Mouse (Mus musculus) liver, embryonic 11.5 days (tissue): ENCODE results near the gene Asic2. TPM values are rescaled to one million over a fixed set of nuclear protein-coding genes. Genes with fewer than 3 reads are reported as not detected.

ENCODE experiments used
- ATAC-seq: fragments of 200-750 bp; cut with Nextera tagmentation; replicated peaks from 2 replicates; pipeline ENCODE4 v1.8.0; 2017; ENCODE audit warnings: moderate number of reproducible peaks, mild to moderate bottlenecking, moderate TSS enrichment, moderate library complexity; ENCODE audit not compliant: low FRiP score
- DNase-seq: peaks from one replicate; pipeline ENCODE4 v3.0.0-alpha.2; 2017; ENCODE audit warnings: low spot score
- H3K27ac ChIP-seq: fragments of 300-500 bp; sonication (generic); 2 replicates; pipeline ENCODE4 v1.5.1; 2014; ENCODE audit warnings: mild to moderate bottlenecking, low read depth, low read length, control low read depth
- H3K27me3 ChIP-seq: fragments of 300-500 bp; sonication (generic); replicated peaks from 2 replicates; pipeline ENCODE4 v1.6.1; 2014; ENCODE audit warnings: low read length, mixed read lengths; ENCODE audit not compliant: control insufficient read depth, insufficient read depth
- H3K36me3 ChIP-seq: fragments of 300-500 bp; sonication (generic); 2 replicates; pipeline ENCODE4 v1.6.1; 2014; ENCODE audit warnings: mild to moderate bottlenecking, low read length, moderate library complexity, mixed read lengths; ENCODE audit not compliant: control insufficient read depth, insufficient read depth
- H3K4me1 ChIP-seq: fragments of 300-500 bp; sonication (generic); replicated peaks from 2 replicates; pipeline ENCODE4 v1.6.1; 2014; ENCODE audit warnings: low read length, mixed read lengths; ENCODE audit not compliant: control insufficient read depth, insufficient read depth
- H3K4me2 ChIP-seq: fragments of 300-500 bp; sonication (generic); 2 replicates; pipeline ENCODE4 v1.6.1; 2014; ENCODE audit warnings: mild to moderate bottlenecking, control low read depth, moderate library complexity
- H3K4me3 ChIP-seq: fragments of 300-500 bp; sonication (generic); 2 replicates; pipeline ENCODE4 v1.5.1; 2014; ENCODE audit warnings: low read depth, low read length, control low read depth
- H3K9ac ChIP-seq: fragments of 300-500 bp; sonication (generic); 2 replicates; pipeline ENCODE4 v1.6.1; 2014; ENCODE audit warnings: low read depth, low read length, control low read depth
- H3K9me3 ChIP-seq: fragments of 300-500 bp; sonication (generic); 2 replicates; pipeline ENCODE4 v1.6.1; 2016; ENCODE audit warnings: low read length, inconsistent platforms, mixed read lengths; ENCODE audit not compliant: control insufficient read depth
- WGBS: fragments of 180-500 bp; shearing (Covaris S2); extraction: QIAGEN DNeasy Blood & Tissue Kit; methylation state at CpG from one replicate; pipeline ENCODE4 v1.1.7; 2014; 5-methylcytosine and 5-hydroxymethylcytosine counted together
- polyA plus RNA-seq: library from polyadenylated mRNA; unstranded; fragments of >200 nt; fragmentation: Nextera tagmentation; extraction: Ambion mirVana; gene quantifications from 2 replicates; pipeline ENCODE4 v1.2.1, GENCODE M21; 2014

The Asic2 gene
- polyA plus RNA-seq, 1 experiment from 2014 or later, result 0.27 TPM

DNA sequence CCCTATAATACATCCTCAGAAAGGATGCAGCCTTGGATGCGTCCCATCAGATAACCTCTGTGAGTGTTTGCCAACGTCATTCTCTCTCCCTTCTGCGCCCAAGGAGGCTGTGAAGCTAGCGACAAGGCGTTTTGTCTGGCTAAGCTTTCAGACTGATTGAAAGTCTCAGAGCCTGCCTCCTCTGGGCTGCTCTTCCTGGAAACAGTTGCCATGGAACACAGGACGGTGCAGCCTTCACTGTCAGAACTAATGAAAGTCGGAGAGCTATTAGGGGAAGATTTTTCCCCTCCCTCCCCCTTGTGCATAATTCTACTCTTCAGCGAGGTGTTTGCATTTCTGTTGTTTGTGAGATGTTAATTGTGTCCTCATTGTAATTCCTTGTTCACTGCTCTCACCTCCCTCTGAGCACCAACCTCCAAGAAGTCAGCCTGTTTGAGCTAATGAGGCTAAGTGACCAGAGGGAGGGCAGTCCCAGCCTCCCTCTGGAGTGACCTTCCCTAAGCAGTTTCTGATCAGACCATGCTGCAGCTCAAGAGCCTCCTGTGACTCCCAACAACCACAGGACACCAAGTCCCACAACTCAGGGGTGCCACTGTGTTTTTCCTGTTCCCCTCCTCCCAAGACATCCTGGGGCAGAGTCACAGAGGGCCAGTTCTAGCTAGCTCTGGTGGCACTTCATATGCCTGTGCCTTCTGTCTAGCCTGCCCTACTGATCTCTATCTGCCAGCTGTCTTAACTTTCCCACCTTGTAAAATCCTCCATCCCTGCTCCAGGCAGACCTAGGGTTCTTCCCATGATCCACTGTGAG is 70.5 kb downstream of the Asic2 start:
- Histone ChIP-seq H3K36me3 (no peaks in the 10 kb centered on the region), H3K27me3 (no peaks in the 10 kb centered on the region), H3K4me1 (no peaks in the 10 kb centered on the region), H3K9ac (no peak overlapping the region), H3K27ac (no peak overlapping the region), H3K9me3 (no peaks in the 10 kb centered on the region), H3K4me3 (no peak overlapping the region), H3K4me2 (no peak overlapping the region)
- DNase-seq (no peak), ATAC-seq (no peak)
- WGBS, result 9% methylated on average over 8 of the region's 8 CpGs

DNA sequence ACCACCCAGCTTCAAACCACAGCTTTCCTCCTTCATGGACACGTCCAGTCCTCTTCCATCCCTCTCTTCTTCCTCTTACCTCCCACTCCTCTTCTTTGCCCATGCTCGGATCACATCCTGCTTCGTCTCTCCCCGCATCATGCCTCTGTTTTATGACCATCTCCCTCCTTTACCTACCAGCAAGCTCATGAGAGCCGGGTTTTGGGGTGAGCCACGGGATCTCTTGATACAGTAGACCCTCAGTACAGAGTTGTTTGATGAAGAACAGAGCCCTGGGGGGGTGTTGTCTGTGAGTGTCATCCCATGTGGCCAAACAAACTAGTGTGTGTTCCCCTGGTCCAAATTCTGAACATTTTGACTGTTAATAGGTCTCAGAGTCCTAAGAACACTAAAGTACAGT is 71.7 kb downstream of the Asic2 start:
- H3K36me3 ChIP-seq, result no peaks in the 10 kb centered on the region
- ATAC-seq, result no peak

DNA sequence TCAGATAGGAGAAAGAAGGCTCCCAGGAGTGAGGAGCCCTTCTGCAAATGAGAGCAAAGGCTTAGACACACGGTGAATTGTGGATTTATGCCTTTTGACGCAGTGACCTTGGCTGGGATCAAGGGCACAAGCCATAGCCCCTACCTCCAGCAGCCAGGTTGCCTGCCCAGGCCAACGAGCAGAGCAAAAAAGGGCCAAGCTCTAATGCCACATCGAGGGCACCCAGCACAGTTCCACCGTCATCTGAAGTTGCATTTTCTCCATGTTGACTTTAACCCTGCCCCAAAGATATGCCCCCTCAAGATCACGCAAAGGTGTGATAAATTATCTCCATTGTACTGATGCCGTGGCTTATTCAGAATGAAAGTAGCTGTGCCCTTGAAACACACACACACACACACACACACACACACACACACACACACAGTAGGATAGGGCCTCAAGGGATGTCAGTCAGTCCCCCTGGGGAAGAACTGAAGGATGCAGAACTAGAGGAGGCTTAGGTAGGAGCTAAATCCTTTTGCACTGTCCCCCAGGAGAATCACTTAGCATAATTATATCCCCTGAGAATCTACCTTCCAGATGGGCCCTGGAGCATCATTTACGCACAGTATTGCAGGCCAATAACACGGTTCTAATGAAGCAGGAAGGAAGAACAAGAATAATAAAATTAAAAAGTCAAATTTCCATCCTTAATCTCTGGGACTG is 96.6 kb downstream of the Asic2 start:
- H3K9ac ChIP-seq, result no peak overlapping the region
- DNase-seq (no peak), ATAC-seq (no peak)
- H3K4me1 ChIP-seq, result no peaks in the 10 kb centered on the region
- H3K4me3 ChIP-seq, result no peak overlapping the region
- no peak overlapping the region for H3K4me2 ChIP-seq
- H3K36me3 ChIP-seq, result no peaks in the 10 kb centered on the region
- H3K27ac ChIP-seq, result no peak overlapping the region
- WGBS, result 43% methylated on average over 9 of the region's 9 CpGs
- no peaks in the 10 kb centered on the region for H3K9me3 ChIP-seq
- H3K27me3 ChIP-seq, result no peaks in the 10 kb centered on the region

More for the DNA sequence above, 71.7 kb downstream of the Asic2 start:
- DNase-seq, result no peak
- no peak overlapping the region for H3K27ac ChIP-seq
- no peaks in the 10 kb centered on the region for H3K27me3 ChIP-seq
- WGBS, result 78% methylated on average over 6 of the region's 6 CpGs
- no peak overlapping the region for H3K9ac ChIP-seq
- H3K4me3 ChIP-seq, result no peak overlapping the region
- no peak overlapping the region for H3K4me2 ChIP-seq
- no peaks in the 10 kb centered on the region for H3K9me3 ChIP-seq
- H3K4me1 ChIP-seq, result no peaks in the 10 kb centered on the region

DNA sequence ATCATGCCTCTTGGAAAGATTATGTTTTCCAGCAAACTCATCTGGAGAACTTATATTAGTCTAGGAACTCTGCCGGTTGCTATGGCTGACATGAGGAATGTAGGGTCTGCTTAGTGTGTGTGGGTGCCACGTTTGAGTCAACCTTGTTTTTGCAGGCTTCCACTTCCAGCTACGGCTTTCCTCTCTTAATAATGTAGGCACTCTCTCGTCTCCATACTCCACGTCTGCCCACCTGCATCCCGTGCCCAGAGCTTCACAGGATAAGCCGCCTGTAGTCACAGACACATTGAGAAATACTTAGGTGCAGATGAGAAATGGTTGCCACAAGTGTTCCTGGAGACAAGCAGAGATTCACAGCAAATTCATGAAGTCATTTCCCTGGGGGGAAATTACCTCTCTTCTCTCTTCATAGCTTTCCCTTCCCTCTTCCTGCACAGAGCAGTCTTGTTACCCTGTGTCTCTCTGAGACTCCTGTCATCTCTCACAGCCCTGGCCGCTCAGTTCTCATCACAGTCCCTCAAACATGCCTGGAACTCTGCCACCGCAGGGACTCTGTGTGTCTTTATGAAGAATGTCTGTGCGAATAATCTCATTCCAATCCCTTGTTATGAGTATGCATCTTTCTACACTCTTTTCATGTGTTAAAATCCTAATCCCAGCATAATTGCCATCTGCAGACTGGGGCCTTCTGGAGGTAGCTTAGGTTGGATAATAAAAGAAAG is 102.4 kb downstream of the Asic2 start:
- H3K9me3 ChIP-seq, result no peaks in the 10 kb centered on the region
- no peak for DNase-seq
- no peak overlapping the region for H3K9ac ChIP-seq
- H3K4me1 ChIP-seq, result no peaks in the 10 kb centered on the region
- H3K4me2 ChIP-seq, result no peak overlapping the region
- no peaks in the 10 kb centered on the region for H3K36me3 ChIP-seq
- H3K4me3 ChIP-seq, result no peak overlapping the region
- 70% methylated on average over 10 of the region's 10 CpGs for WGBS
- ATAC-seq, result no peak
- no peaks in the 10 kb centered on the region for H3K27me3 ChIP-seq
- H3K27ac ChIP-seq, result no peak overlapping the region

DNA sequence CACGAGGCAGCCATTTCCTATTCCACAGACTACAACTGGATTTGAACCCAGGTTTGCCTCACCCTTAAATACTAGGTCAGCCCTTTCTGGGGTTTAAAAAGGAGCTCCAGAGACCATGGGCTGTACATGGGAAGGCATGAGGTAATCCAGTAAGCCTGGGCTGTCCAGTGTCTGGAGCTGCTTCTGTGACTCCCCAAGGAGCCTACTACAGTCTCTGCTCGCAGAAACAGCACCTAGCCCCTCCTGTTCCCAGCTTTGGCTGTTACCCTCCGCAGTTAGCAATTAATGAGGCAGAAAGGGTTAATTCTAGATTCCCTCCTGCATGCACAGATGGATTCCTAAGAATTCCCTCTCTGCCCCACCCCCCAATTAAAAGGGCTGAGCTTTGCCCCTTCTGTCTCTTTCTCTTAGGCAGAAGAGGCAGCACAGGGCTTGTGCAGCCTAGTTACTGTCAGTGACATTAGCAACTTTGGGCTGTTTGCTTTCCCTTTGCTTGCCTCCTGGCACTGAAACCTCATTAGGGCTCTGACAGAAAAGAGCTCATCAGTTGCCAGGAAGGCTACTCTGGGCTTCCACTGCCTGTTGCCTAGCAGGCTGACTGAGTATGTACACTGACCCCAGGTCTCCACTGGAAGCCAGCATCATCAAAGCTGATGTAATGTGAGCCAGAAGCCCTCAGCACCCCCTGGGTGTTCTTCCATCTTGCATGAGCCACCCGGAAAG is 107.8 kb downstream of the Asic2 start, which contains the start of gene 5530401A14Rik:
Gene 5530401A14Rik (plus strand): TSS at position 424 of the 723 bp plus-strand sequence.
- DNase-seq (no peak), ATAC-seq (no peak)
- no peak within 1 kb of the TSS for H3K27ac ChIP-seq
- H3K27me3 ChIP-seq, result no peaks in the 10 kb centered on the region
- H3K9ac ChIP-seq, result no peak within 1 kb of the TSS
- 51% methylated on average over 4 of the region's 4 CpGs for WGBS
- H3K9me3 ChIP-seq, result no peaks in the 10 kb centered on the region
- H3K4me2 ChIP-seq, result no peak within 1 kb of the TSS
- H3K36me3 ChIP-seq, result no peaks in the 10 kb centered on the region
- H3K4me1 ChIP-seq, result no peaks in the 10 kb centered on the region
- no peak within 1 kb of the TSS for H3K4me3 ChIP-seq

DNA sequence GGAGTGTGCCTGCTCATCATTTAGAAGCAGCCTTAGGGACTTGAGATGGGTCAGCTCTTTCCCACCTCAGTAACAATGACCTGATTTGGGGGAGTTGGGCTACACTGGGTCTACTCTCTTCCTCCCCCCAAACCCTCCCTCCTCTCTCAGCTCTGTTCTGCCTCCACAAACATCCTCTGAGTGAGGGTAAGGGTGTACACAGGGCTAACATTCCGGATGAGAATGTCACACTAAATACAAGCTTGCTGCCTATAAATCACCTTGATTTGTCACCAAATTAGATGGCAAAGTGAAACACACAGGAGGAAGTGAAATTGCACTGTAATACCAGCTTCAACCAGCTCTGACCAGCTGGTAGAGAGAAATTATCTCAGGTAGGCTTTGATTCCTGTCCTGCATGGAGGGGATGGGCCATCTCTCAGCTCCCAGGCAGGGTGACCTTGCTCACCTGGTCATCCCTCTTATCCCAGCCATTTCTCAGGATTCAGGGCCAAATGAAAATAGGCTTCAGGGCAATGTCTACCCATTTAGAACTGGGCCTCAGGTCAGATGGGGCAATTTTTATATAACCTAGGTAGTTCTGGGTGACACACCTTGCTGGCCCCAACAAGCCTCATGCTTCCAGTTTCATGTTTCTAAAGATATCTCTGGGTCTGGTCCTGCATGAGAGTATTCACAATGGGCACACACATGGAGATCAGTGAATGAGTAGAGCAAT is 120.3 kb downstream of the Asic2 start:
- H3K27ac ChIP-seq, result no peak overlapping the region
- DNase-seq (no peak), ATAC-seq (no peak)
- WGBS, result 59% methylated on average over 1 of the region's 1 CpGs
- no peak overlapping the region for H3K4me2 ChIP-seq
- no peaks in the 10 kb centered on the region for H3K9me3 ChIP-seq
- no peaks in the 10 kb centered on the region for H3K27me3 ChIP-seq
- no peaks in the 10 kb centered on the region for H3K36me3 ChIP-seq
- H3K9ac ChIP-seq, result no peak overlapping the region
- no peak overlapping the region for H3K4me3 ChIP-seq
- no peaks in the 10 kb centered on the region for H3K4me1 ChIP-seq

DNA sequence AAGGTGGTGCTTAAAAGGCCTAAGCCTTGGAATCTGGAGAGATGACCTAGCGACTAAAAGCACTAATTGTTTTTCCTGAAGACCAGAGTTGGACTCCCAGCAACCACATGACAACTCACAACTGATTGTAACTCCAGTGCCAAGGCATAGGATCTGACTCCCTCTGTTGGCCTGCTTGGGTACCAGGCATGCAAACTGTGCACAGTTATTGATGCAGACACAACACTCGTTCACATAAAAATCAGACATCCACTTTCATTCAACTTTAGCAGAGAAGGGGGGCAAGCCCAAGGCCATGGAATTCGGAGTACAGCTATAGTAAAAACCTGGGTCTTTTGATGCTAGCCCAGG is 122.6 kb downstream of the Asic2 start:
- H3K4me2 ChIP-seq, result no peak overlapping the region
- no peak overlapping the region for H3K4me3 ChIP-seq
- H3K27ac ChIP-seq, result no peak overlapping the region
- no peaks in the 10 kb centered on the region for H3K9me3 ChIP-seq
- no peaks in the 10 kb centered on the region for H3K27me3 ChIP-seq
- 65% methylated on average over 3 of the region's 3 CpGs for WGBS
- no peak overlapping the region for H3K9ac ChIP-seq
- no peaks in the 10 kb centered on the region for H3K36me3 ChIP-seq
- DNase-seq (no peak), ATAC-seq (no peak)
- no peaks in the 10 kb centered on the region for H3K4me1 ChIP-seq
